Mouse (Mus musculus) liver (tissue): ENCODE measurements around the gene Plbd1.
A peak's percentile ranks its signal among the peaks of the same experiment; 100 is the strongest.

ENCODE experiments used
- DNase-seq: peaks from one replicate; pipeline ENCODE4 v3.0.0-alpha.2; 2020; ENCODE audit warnings: mixed read lengths

Gene Plbd1

GRCm38 (mm10) chr6:136647455-136647861 lies 14.3 kb downstream of the Plbd1 start:
- DNase-seq: peak; percentile 20

- DNase-seq: no peak
These were observed 15.5 kb downstream of the Plbd1 start for GRCm38 (mm10) chr6:136646207-136646606.

GRCm38 (mm10) chr6:136645754-136646153 lies 16.0 kb downstream of the Plbd1 start:
- no peak for DNase-seq

- peak; percentile 28 for DNase-seq
These were observed 17.6 kb downstream of the Plbd1 start for GRCm38 (mm10) chr6:136644171-136644570.

GRCm38 (mm10) chr6:136634982-136635381 lies 26.7 kb downstream of the Plbd1 start:
- DNase-seq: no peak

GRCm38 (mm10) chr6:136633719-136634118 lies 28.0 kb downstream of the Plbd1 start:
- DNase-seq: no peak

GRCm38 (mm10) chr6:136633154-136633553 lies 28.6 kb downstream of the Plbd1 start:
- no peak for DNase-seq

- DNase-seq: no peak
These were observed 29.7 kb downstream of the Plbd1 start for GRCm38 (mm10) chr6:136631945-136632534.

- no peak for DNase-seq
These were observed 30.2 kb downstream of the Plbd1 start for GRCm38 (mm10) chr6:136631519-136631918.

GRCm38 (mm10) chr6:136629639-136630038 lies 32.1 kb downstream of the Plbd1 start:
- no peak for DNase-seq

GRCm38 (mm10) chr6:136625421-136625820 lies 36.3 kb downstream of the Plbd1 start:
- DNase-seq: no peak

- DNase-seq: peak; percentile 81
These were observed 41.2 kb downstream of the Plbd1 start for GRCm38 (mm10) chr6:136620361-136621139.

- DNase-seq: no peak
These were observed 47.6 kb downstream of the Plbd1 start for GRCm38 (mm10) chr6:136614156-136614555.

GRCm38 (mm10) chr6:136612312-136612711 lies 49.4 kb downstream of the Plbd1 start:
- no peak for DNase-seq

- DNase-seq: no peak
These were observed 50.1 kb downstream of the Plbd1 start for GRCm38 (mm10) chr6:136611351-136612215.

GRCm38 (mm10) chr6:136602601-136603000 lies 59.1 kb downstream of the Plbd1 start:
- no peak for DNase-seq

- DNase-seq: no peak
These were observed 67.2 kb downstream of the Plbd1 start for GRCm38 (mm10) chr6:136594541-136594940.

- DNase-seq: no peak
These were observed 71.0 kb downstream of the Plbd1 start for GRCm38 (mm10) chr6:136590739-136591138.

GRCm38 (mm10) chr6:136566002-136566401 lies 95.7 kb downstream of the Plbd1 start:
- DNase-seq: no peak
